Mouse (Mus musculus): ENCODE measurements around the gene Zfr. TPM values are rescaled to one million over a fixed set of nuclear protein-coding genes. Genes with fewer than 3 reads are reported as not detected.
"Not testable (repeated sequence)": the region's sequence is repeated elsewhere in the genome, so short reads cannot be mapped to it uniquely, and the experiment has no call there.

The Zfr gene
- polyA plus RNA-seq, 1 experiment from 2014 or later = 113 TPM

DNA sequence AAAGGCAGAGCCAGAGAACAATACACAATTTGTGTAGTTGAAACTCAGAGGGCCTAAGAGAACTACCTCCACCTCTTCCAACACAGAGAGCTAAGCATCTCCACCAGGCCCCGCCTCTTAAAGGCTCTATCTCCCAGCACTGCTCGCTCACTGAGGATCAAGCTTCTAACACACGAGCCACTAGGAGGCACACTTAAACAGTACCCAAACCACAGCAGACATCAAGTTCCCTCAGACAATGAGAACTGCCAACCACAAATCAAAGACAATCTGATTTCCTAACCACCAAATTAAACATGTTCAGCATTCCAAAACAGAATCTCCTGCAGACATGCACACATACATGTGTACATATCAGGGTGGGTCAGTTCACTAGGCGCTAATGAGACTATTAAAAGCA, 9.4 kb upstream of the Zfr start:
- no peaks in the 10 kb centered on the region for H3K27me3 ChIP-seq
- H3K9me3 ChIP-seq = no peaks in the 10 kb centered on the region
- H3K4me3 ChIP-seq (replicated peaks) = no peak overlapping the region
- no peak overlapping the region for H3K9ac ChIP-seq (replicated peaks)
- H3K4me2 ChIP-seq = no peak overlapping the region
- WGBS = 80% methylated on average over 4 of the region's 4 CpGs
- H3K27ac ChIP-seq = no peak overlapping the region
- no peaks in the 10 kb centered on the region for H3K36me3 ChIP-seq
- no peak for ATAC-seq (ENCODE audit: insufficient number of reproducible peaks, insufficient read depth, low FRiP score, low TSS enrichment, low read depth)
- no peaks in the 10 kb centered on the region for H3K4me1 ChIP-seq (replicated peaks)

DNA sequence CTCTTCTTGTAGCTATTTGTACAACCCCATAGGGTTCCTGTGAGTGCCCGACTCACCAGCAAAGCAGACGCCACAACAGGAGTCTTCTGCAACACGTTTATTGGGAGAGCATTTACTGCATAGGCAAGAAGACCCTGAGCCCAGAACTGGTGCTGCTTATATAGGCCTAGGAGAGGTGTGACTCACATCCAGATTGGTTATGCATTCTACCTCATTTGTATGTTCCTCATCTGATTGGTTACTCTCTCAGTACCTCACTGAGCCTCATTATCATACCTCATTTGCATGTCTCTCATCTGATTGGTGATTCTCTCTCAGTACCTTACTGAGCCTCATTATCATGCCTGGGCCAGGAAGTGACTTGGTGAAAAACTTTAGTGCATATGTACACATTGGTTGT, 8.7 kb upstream of the Zfr start:
- not testable (repeated sequence) for H3K4me2 ChIP-seq
- WGBS = 79% methylated on average over 3 of the region's 3 CpGs

GRCm38 (mm10) chr15:12111232-12111631, 6.4 kb upstream of the Zfr start:
- no peaks in the 10 kb centered on the region for H3K27me3 ChIP-seq

More for the DNA sequence above, 8.7 kb upstream of the Zfr start:
- not testable (repeated sequence) for H3K36me3 ChIP-seq; H3K9ac ChIP-seq (replicated peaks); H3K27me3 ChIP-seq; H3K4me3 ChIP-seq (replicated peaks); H3K4me1 ChIP-seq (replicated peaks); H3K27ac ChIP-seq; H3K9me3 ChIP-seq; ATAC-seq (ENCODE audit: insufficient number of reproducible peaks, insufficient read depth, low FRiP score, low TSS enrichment, low read depth)

DNA sequence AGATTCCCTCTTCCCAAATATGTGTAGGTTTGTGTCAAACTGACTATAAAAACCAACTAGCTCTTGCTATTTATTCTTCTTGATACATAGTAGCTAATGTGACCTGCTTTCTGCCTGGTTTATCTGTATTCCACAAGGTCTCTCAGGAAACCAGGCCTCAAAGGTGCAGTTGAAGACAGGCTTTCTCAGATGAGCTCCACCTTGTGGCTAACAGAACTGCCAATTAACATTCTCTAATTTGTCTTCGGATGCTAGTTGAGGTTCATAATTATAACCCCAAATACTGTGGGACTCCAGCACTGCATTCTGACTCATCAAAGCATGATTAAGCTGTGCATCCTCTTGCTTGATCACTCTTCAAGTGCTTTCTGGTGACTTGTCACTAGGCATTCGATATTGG, 4.2 kb upstream of the Zfr start:
- ATAC-seq (ENCODE audit: insufficient number of reproducible peaks, insufficient read depth, low FRiP score, low TSS enrichment, low read depth) = no peak

More at GRCm38 (mm10) chr15:12111232-12111631, 6.4 kb upstream of the Zfr start:
- Histone ChIP-seq H3K4me1 (replicated peaks) (no peaks in the 10 kb centered on the region), H3K36me3 (no peaks in the 10 kb centered on the region), H3K4me2 (no peak overlapping the region), H3K4me3 (replicated peaks) (no peak overlapping the region), H3K9me3 (no peaks in the 10 kb centered on the region), H3K27ac (no peak overlapping the region), H3K9ac (replicated peaks) (no peak overlapping the region)
- 71% methylated on average over 7 of the region's 7 CpGs for WGBS
- ATAC-seq (ENCODE audit: insufficient number of reproducible peaks, insufficient read depth, low FRiP score, low TSS enrichment, low read depth) = no peak

GRCm38 (mm10) chr15:12114546-12114945, 3.1 kb upstream of the Zfr start:
- Histone ChIP-seq H3K9ac (replicated peaks) (no peak overlapping the region), H3K4me1 (replicated peaks) (peaks cover 4% of the 10 kb centered on the region; the same call in 1 of the 2 replicates), H3K27ac (no peak overlapping the region), H3K9me3 (no peaks in the 10 kb centered on the region), H3K4me3 (replicated peaks) (no peak overlapping the region), H3K36me3 (no peaks in the 10 kb centered on the region), H3K4me2 (no peak overlapping the region), H3K27me3 (no peaks in the 10 kb centered on the region)
- WGBS = 62% methylated on average over 6 of the region's 6 CpGs
- no peak for ATAC-seq (ENCODE audit: insufficient number of reproducible peaks, insufficient read depth, low FRiP score, low TSS enrichment, low read depth)

More for the DNA sequence above, 4.2 kb upstream of the Zfr start:
- no peak overlapping the region for H3K9ac ChIP-seq (replicated peaks)
- H3K4me2 ChIP-seq = no peak overlapping the region
- no peak overlapping the region for H3K27ac ChIP-seq
- peaks cover 4% of the 10 kb centered on the region; the same call in 1 of the 2 replicates for H3K4me1 ChIP-seq (replicated peaks)
- H3K4me3 ChIP-seq (replicated peaks) = no peak overlapping the region
- H3K27me3 ChIP-seq = no peaks in the 10 kb centered on the region
- H3K36me3 ChIP-seq = no peaks in the 10 kb centered on the region
- WGBS = 71% methylated on average over 2 of the region's 2 CpGs
- H3K9me3 ChIP-seq = no peaks in the 10 kb centered on the region

DNA sequence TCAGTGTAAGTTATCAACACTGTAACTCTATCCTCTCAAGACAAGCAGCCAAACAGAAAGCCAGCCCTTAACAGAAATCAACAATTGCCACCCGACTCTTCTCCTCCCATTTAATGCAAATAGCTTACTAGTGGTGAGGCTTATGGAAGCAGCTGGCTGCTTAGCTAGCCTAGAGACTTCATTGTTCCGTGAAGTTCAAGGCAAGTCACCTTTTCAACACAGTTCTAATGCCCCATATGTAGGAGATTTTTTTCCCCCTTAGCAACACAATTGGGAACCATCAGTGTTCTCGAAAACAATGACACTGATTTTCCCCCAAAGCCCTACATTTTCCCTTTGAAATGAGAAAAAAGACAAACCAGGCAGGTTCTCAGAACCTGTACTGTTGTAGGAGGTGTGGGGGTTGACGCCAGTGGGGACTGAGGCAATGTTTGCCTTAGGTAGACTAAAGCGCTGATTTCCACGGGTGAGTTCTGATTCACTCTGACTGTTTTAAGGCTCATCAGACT, 1.9 kb upstream of the Zfr start:
- Histone ChIP-seq H3K4me2 (no peak overlapping the region), H3K9me3 (no peaks in the 10 kb centered on the region), H3K27ac (no peak overlapping the region), H3K36me3 (no peaks in the 10 kb centered on the region), H3K27me3 (no peaks in the 10 kb centered on the region), H3K9ac (replicated peaks) (no peak overlapping the region), H3K4me1 (replicated peaks) (peaks cover 6% of the 10 kb centered on the region; the same call in 1 of the 2 replicates), H3K4me3 (replicated peaks) (no peak overlapping the region)
- 32% methylated on average over 6 of the region's 6 CpGs for WGBS
- ATAC-seq (ENCODE audit: insufficient number of reproducible peaks, insufficient read depth, low FRiP score, low TSS enrichment, low read depth) = no peak

- H3K9ac ChIP-seq (replicated peaks) = peak overlapping the region; percentile 100
- H3K27me3 ChIP-seq = no peaks in the 10 kb centered on the region
- H3K36me3 ChIP-seq = peaks cover 5% of the 10 kb centered on the region; the same call in 1 of the 2 replicates
- peak overlapping the region; percentile 83 for H3K4me2 ChIP-seq
- H3K9me3 ChIP-seq = no peaks in the 10 kb centered on the region
- peak; percentile 21 for ATAC-seq (ENCODE audit: insufficient number of reproducible peaks, insufficient read depth, low FRiP score, low TSS enrichment, low read depth)
- H3K27ac ChIP-seq = peak overlapping the region; percentile 92
- WGBS = 2% methylated on average over 22 of the region's 43 CpGs
- H3K4me3 ChIP-seq (replicated peaks) = peak overlapping the region; percentile 100
- H3K4me1 ChIP-seq (replicated peaks) = peaks cover 12% of the 10 kb centered on the region; the same call in 1 of the 2 replicates
Measured at GRCm38 (mm10) chr15:12118093-12118431, 431 bp downstream of the Zfr start.

DNA sequence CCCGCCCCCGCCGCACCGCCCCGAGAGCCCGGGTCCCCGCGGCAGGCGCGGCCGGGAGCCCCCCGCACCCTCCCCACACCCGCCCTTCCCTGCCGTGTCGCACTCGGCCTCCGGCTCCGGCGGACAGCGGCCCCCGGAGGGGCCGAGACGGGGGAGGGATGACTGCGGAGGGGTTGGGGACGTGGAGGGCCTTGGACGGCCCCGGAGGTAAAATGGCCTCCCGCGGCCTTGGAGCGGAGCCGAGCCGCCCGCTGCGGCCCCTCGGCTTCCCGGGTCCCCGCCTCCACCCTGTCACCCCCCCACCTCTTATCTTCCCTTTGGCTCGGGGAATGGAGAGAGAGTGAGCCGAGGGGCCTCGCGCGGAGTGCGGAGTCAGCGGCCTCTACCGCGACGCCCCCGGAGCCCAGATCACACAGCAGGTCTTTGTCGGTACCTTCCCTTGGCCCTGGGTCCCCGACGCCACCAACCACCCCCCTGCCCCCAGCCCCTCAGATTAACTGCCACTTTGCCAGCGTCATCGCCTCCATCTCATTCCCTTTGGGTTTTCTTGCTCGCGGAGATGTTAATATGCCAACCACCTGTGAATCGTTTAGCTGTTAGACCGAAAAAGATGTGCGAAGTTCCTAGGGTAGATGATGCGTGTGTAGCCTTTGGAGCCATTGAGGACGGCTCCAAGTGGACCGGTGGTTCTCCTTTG, 949 bp downstream of the Zfr start:
- peaks cover 12% of the 10 kb centered on the region; the same call in 1 of the 2 replicates for H3K4me1 ChIP-seq (replicated peaks)
- under 1% methylated on average over 36 of the region's 61 CpGs for WGBS
- H3K9ac ChIP-seq (replicated peaks) = peak overlapping the region; percentile 100
- H3K36me3 ChIP-seq = peaks cover 5% of the 10 kb centered on the region; the same call in 1 of the 2 replicates
- peak; percentile 37 for ATAC-seq (ENCODE audit: insufficient number of reproducible peaks, insufficient read depth, low FRiP score, low TSS enrichment, low read depth)
- peak overlapping the region; percentile 83 for H3K4me2 ChIP-seq
- H3K27ac ChIP-seq = peak overlapping the region; percentile 92
- no peaks in the 10 kb centered on the region for H3K27me3 ChIP-seq
- H3K4me3 ChIP-seq (replicated peaks) = peak overlapping the region; percentile 100
- H3K9me3 ChIP-seq = no peaks in the 10 kb centered on the region

DNA sequence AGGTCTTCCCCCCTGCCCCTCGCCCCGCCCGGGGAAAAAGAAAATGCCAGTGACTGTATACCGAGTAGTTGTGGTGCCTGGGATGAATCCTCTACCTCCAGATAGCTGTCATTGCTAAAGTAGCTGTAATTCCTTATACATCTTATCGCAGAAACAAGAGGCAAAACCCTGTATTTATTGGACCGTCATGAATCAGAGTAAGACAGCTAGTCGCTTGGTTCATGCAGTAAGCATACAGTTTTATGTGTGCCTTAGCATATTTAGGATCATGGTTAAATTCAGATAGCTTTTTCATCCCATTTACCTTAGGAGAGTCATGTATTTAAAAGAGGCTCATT, 1.5 kb downstream of the Zfr start:
- H3K9me3 ChIP-seq = no peaks in the 10 kb centered on the region
- H3K4me1 ChIP-seq (replicated peaks) = peaks cover 12% of the 10 kb centered on the region; the same call in 1 of the 2 replicates
- H3K36me3 ChIP-seq = peaks cover 5% of the 10 kb centered on the region; the same call in 1 of the 2 replicates
- WGBS = 6% methylated on average over 7 of the region's 7 CpGs
- peak overlapping the region; percentile 100 for H3K4me3 ChIP-seq (replicated peaks)
- H3K4me2 ChIP-seq = peak overlapping the region; percentile 83
- no peak for ATAC-seq (ENCODE audit: insufficient number of reproducible peaks, insufficient read depth, low FRiP score, low TSS enrichment, low read depth)
- H3K9ac ChIP-seq (replicated peaks) = peak overlapping the region; percentile 100
- H3K27me3 ChIP-seq = no peaks in the 10 kb centered on the region
- peak overlapping the region; percentile 92 for H3K27ac ChIP-seq

DNA sequence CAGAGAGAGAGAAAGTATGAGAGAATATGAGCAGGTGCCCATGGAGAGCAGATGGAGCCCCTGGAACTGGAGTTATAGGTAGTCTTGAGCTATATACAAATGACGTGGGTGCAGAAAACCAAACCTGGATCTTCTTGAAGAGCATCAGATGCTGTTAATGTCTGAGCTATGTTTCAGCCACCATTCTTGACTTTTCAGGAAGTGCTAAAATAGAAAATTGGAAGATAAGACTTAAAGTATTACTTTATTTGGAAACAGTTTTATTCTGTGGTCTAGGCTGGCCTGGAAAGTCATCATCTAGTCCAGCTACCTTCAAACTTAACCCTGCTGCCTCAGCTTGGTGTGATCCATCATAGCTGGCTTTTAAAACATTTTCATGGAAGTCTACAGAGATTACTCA, 7.3 kb downstream of the Zfr start:
- Histone ChIP-seq H3K36me3 (peaks cover 28% of the 10 kb centered on the region), H3K4me2 (no peak overlapping the region), H3K9ac (replicated peaks) (no peak overlapping the region), H3K4me3 (replicated peaks) (no peak overlapping the region), H3K4me1 (replicated peaks) (peaks cover 9% of the 10 kb centered on the region; the same call in 1 of the 2 replicates), H3K27ac (no peak overlapping the region), H3K27me3 (no peaks in the 10 kb centered on the region), H3K9me3 (no peaks in the 10 kb centered on the region)
- no peak for ATAC-seq (ENCODE audit: insufficient number of reproducible peaks, insufficient read depth, low FRiP score, low TSS enrichment, low read depth)
- 97% methylated on average over 1 of the region's 1 CpGs for WGBS

GRCm38 (mm10) chr15:12130871-12131270, 13.2 kb downstream of the Zfr start:
- H3K36me3 ChIP-seq = peaks cover 21% of the 10 kb centered on the region
- H3K9me3 ChIP-seq; H3K4me1 ChIP-seq (replicated peaks); H3K9ac ChIP-seq (replicated peaks); ATAC-seq (ENCODE audit: insufficient number of reproducible peaks, insufficient read depth, low FRiP score, low TSS enrichment, low read depth); H3K4me3 ChIP-seq (replicated peaks); H3K27ac ChIP-seq; H3K27me3 ChIP-seq; H3K4me2 ChIP-seq: not testable (repeated sequence)
- 88% methylated on average over 3 of the region's 3 CpGs for WGBS

- ATAC-seq (ENCODE audit: insufficient number of reproducible peaks, insufficient read depth, low FRiP score, low TSS enrichment, low read depth) = no peak
- H3K4me3 ChIP-seq (replicated peaks) = no peak overlapping the region
- no peak overlapping the region for H3K27ac ChIP-seq
- no peak overlapping the region for H3K4me2 ChIP-seq
- 68% methylated on average over 1 of the region's 1 CpGs for WGBS
- no peaks in the 10 kb centered on the region for H3K27me3 ChIP-seq
- no peak overlapping the region for H3K9ac ChIP-seq (replicated peaks)
- no peaks in the 10 kb centered on the region for H3K9me3 ChIP-seq
- H3K36me3 ChIP-seq = peaks cover 27% of the 10 kb centered on the region
- H3K4me1 ChIP-seq (replicated peaks) = no peaks in the 10 kb centered on the region
Measured at GRCm38 (mm10) chr15:12134546-12134945, 16.9 kb downstream of the Zfr start.

Data from limb, embryonic 12.5 days (tissue).